Mouse (Mus musculus): ENCODE measurements around the gene Ush1g. TPM values are rescaled to one million over a fixed set of nuclear protein-coding genes. Genes with fewer than 3 reads are reported as not detected.

Ush1g gene
- polyA plus RNA-seq, 1 experiment = 0.16 TPM

DNA sequence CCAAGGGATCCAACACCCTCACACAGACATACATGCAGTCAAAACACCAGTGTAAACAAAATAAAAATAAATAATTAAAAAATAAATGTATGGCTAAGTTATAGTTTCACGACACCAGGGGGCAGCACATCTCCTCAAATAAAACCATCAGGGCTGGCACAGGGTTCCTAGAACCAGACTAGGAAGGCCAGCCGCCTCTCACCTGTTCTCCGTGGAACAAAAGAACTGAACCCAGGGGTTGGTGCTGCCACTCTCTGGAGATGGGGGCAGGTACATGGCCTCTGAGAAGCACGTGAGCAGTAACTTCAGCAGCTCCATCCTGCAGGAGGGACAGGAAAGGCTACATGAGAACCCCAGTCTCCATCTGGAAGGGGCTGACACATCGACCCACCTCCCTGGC, 36.6 kb upstream of the Ush1g start:
- H3ac ChIP-seq (ENCODE audit: control insufficient read depth, insufficient read length) = no peak overlapping the region
- no peak overlapping the region for H3K4me2 ChIP-seq (ENCODE audit: low read depth)
- H3K36me3 ChIP-seq (ENCODE audit: control insufficient read depth, insufficient read depth) = peaks cover 14% of the 10 kb centered on the region
- no peaks in the 10 kb centered on the region for H3K27me3 ChIP-seq (ENCODE audit: control insufficient read depth, insufficient read depth, insufficient read length)
- H3K4me3 ChIP-seq = no peak overlapping the region
- TF ChIP-seq MYOD1 (IDR thresholded peaks at IDR 0.05; ENCODE audit: control insufficient read depth in 1 of 3, insufficient read length in 2 of 3, low read depth in 2 of 3) (peak in 1 of 3 experiments; percentile 6), TCF12 (IDR thresholded peaks at IDR 0.05; ENCODE audit: insufficient read depth, poor library complexity, severe bottlenecking) (no peak)
- H3K79me2 ChIP-seq (ENCODE audit: control insufficient read depth, insufficient read depth) = no peaks in the 10 kb centered on the region

DNA sequence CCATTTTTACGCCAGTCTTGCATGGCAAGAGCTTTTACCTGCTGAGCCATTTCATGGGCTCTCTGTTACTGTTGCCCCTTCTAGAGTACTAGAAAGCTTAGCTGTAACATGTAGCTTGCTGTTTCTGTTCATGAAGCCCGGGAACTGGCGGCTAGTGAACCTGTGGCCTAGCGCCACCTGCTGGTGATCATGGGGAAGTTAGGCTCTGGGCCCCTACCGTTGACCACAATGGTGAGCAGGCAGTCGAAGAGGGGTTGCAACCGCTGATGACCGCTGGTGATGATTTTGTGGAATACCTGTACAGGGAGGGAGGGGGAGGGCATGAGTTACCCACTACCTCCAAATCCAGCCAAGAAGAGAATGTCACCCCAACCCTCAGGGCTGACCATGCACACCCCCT, 32.3 kb upstream of the Ush1g start:
- Histone ChIP-seq H3K79me2 (ENCODE audit: control insufficient read depth, insufficient read depth) (no peaks in the 10 kb centered on the region), H3K4me3 (no peak overlapping the region), H3K4me2 (ENCODE audit: low read depth) (no peak overlapping the region), H3K36me3 (ENCODE audit: control insufficient read depth, insufficient read depth) (peaks cover 18% of the 10 kb centered on the region), H3K27me3 (ENCODE audit: control insufficient read depth, insufficient read depth, insufficient read length) (no peaks in the 10 kb centered on the region), H3ac (ENCODE audit: control insufficient read depth, insufficient read length) (no peak overlapping the region)
- no peak for TF ChIP-seq MYOG (IDR thresholded peaks at IDR 0.05; ENCODE audit: control insufficient read depth in 1 of 3, insufficient read depth in 1 of 3, insufficient read length in 2 of 3, low read depth in 2 of 3)
- TF ChIP-seq USF1 (IDR thresholded peaks at IDR 0.05; ENCODE audit: low read depth) = no peak
- no peak for TF ChIP-seq TCF12 (IDR thresholded peaks at IDR 0.05; ENCODE audit: insufficient read depth, poor library complexity, severe bottlenecking)
- TF ChIP-seq TCF3 (IDR thresholded peaks at IDR 0.05; ENCODE audit: insufficient read length, low read depth) = no peak
- TF ChIP-seq SRF (IDR thresholded peaks at IDR 0.05; ENCODE audit: control insufficient read depth, insufficient read length, low read depth) = no peak
- no peak for TF ChIP-seq POLR2A (IDR thresholded peaks at IDR 0.05; ENCODE audit: insufficient read length, low read depth)
- no peak for TF ChIP-seq E2F4 (IDR thresholded peaks at IDR 0.05; ENCODE audit: insufficient read depth)
- TF ChIP-seq POLR2AphosphoS2 (IDR thresholded peaks at IDR 0.05; ENCODE audit: insufficient read length, low read depth) = no peak
- TF ChIP-seq MAX (IDR thresholded peaks at IDR 0.05; ENCODE audit: low read depth) = no peak
- TF ChIP-seq MYOD1 (IDR thresholded peaks at IDR 0.05; ENCODE audit: control insufficient read depth in 1 of 3, insufficient read length in 2 of 3, low read depth in 2 of 3) = no peak
- no peak for TF ChIP-seq CEBPB (IDR thresholded peaks at IDR 0.05; ENCODE audit: insufficient read depth, poor library complexity, severe bottlenecking)
- TF ChIP-seq REST (IDR thresholded peaks at IDR 0.05; ENCODE audit: insufficient read depth, insufficient read length) = no peak

DNA sequence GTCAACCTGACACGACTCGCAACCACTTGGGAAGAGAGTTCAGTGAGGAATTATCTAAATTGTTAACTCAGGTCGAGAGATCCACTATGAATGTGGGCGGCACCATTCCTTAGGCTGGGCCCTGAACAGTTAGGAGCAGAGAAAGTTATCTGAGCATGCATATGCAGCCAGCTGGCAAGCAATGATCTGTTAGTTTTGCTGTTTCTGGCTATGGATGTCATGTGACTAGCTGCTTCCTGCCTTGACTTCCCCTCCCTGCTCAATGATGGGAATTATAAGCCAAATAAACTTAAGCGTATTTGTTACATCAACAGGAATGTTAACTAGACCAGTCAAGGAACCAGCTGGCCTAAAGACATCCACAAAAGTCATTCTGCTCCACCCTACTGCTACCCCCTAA, 31.5 kb upstream of the Ush1g start:
- Histone ChIP-seq H3K36me3 (ENCODE audit: control insufficient read depth, insufficient read depth) (peaks cover 22% of the 10 kb centered on the region), H3K27me3 (ENCODE audit: control insufficient read depth, insufficient read depth, insufficient read length) (no peaks in the 10 kb centered on the region), H3K79me2 (ENCODE audit: control insufficient read depth, insufficient read depth) (no peaks in the 10 kb centered on the region), H3K4me2 (ENCODE audit: low read depth) (no peak overlapping the region), H3ac (ENCODE audit: control insufficient read depth, insufficient read length) (no peak overlapping the region), H3K4me3 (no peak overlapping the region)
- no peak for TF ChIP-seq MYOG (IDR thresholded peaks at IDR 0.05; ENCODE audit: control insufficient read depth in 1 of 3, insufficient read depth in 1 of 3, insufficient read length in 2 of 3, low read depth in 2 of 3)

DNA sequence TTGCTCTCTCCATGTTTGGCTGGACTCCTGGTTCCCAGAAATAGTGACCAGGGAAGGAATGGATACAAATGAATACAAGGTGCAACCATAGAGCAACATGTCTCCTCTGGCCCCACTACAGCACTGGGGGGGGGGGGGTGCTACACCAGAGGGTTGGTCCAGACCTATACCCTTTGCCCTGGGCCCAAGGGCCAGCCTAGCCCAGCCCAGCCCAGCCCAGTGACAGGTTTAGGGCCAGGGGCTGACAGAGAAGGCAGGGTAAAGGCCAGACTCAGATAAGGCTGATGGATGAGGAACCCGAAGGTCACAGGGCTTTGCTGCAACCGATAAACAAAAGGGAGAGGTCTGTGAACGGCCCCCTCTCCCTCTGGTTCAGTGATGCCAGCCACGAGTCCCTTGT, 28.1 kb upstream of the Ush1g start:
- Histone ChIP-seq H3K36me3 (ENCODE audit: control insufficient read depth, insufficient read depth) (peaks cover 15% of the 10 kb centered on the region), H3K27me3 (ENCODE audit: control insufficient read depth, insufficient read depth, insufficient read length) (no peaks in the 10 kb centered on the region), H3K79me2 (ENCODE audit: control insufficient read depth, insufficient read depth) (no peaks in the 10 kb centered on the region)

DNA sequence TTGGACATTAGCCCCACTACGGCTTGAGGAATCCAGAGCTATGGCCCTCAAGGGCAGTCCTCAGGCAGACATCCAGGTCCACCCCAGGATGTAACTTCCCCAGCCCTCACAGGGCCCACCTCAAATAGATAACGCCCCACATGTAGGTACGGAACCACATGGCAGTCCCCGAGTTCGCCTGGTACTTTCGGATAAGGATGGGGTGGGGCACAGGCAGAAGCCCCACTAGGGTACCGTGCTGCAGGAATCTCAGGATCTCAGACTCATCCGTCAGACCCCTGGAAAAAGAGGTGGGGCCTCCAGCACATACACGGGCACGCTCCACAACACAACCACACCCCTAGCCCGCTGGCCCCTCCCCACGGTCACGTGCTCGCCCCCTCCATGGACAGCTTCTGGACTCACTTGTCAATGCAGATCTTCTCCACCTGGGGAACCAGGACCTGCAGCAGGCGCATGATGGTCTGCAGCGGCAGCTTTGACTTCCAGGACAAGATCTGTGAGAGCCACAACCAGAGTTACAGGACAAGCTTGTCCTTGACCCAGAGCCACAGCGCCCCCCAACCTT, 26.9 kb upstream of the Ush1g start:
- Histone ChIP-seq H3K36me3 (ENCODE audit: control insufficient read depth, insufficient read depth) (peaks cover 11% of the 10 kb centered on the region), H3K4me2 (ENCODE audit: low read depth) (no peak overlapping the region), H3K4me3 (no peak overlapping the region), H3K27me3 (ENCODE audit: control insufficient read depth, insufficient read depth, insufficient read length) (peaks cover 9% of the 10 kb centered on the region), H3ac (ENCODE audit: control insufficient read depth, insufficient read length) (no peak overlapping the region), H3K79me2 (ENCODE audit: control insufficient read depth, insufficient read depth) (no peaks in the 10 kb centered on the region)
- no peak for TF ChIP-seq CEBPB (IDR thresholded peaks at IDR 0.05; ENCODE audit: insufficient read depth, poor library complexity, severe bottlenecking)
- TF ChIP-seq REST (IDR thresholded peaks at IDR 0.05; ENCODE audit: insufficient read depth, insufficient read length) = no peak
- TF ChIP-seq E2F4 (IDR thresholded peaks at IDR 0.05; ENCODE audit: insufficient read depth) = no peak
- TF ChIP-seq MYOG (IDR thresholded peaks at IDR 0.05; ENCODE audit: control insufficient read depth in 1 of 3, insufficient read depth in 1 of 3, insufficient read length in 2 of 3, low read depth in 2 of 3) = no peak
- TF ChIP-seq USF1 (IDR thresholded peaks at IDR 0.05; ENCODE audit: low read depth) = no peak
- no peak for TF ChIP-seq SRF (IDR thresholded peaks at IDR 0.05; ENCODE audit: control insufficient read depth, insufficient read length, low read depth)

More for the DNA sequence above, 28.1 kb upstream of the Ush1g start:
- no peak overlapping the region for H3ac ChIP-seq (ENCODE audit: control insufficient read depth, insufficient read length)
- TF ChIP-seq MYOD1 (IDR thresholded peaks at IDR 0.05; ENCODE audit: control insufficient read depth in 1 of 3, insufficient read length in 2 of 3, low read depth in 2 of 3) = no peak
- TF ChIP-seq MAX (IDR thresholded peaks at IDR 0.05; ENCODE audit: low read depth) = no peak
- TF ChIP-seq MYOG (IDR thresholded peaks at IDR 0.05; ENCODE audit: control insufficient read depth in 1 of 3, insufficient read depth in 1 of 3, insufficient read length in 2 of 3, low read depth in 2 of 3) = no peak
- TF ChIP-seq USF1 (IDR thresholded peaks at IDR 0.05; ENCODE audit: low read depth) = no peak
- no peak for TF ChIP-seq E2F4 (IDR thresholded peaks at IDR 0.05; ENCODE audit: insufficient read depth)
- no peak for TF ChIP-seq REST (IDR thresholded peaks at IDR 0.05; ENCODE audit: insufficient read depth, insufficient read length)
- TF ChIP-seq POLR2A (IDR thresholded peaks at IDR 0.05; ENCODE audit: insufficient read length, low read depth) = no peak
- no peak for TF ChIP-seq SRF (IDR thresholded peaks at IDR 0.05; ENCODE audit: control insufficient read depth, insufficient read length, low read depth)
- no peak for TF ChIP-seq TCF12 (IDR thresholded peaks at IDR 0.05; ENCODE audit: insufficient read depth, poor library complexity, severe bottlenecking)
- no peak for TF ChIP-seq TCF3 (IDR thresholded peaks at IDR 0.05; ENCODE audit: insufficient read length, low read depth)
- no peak for TF ChIP-seq POLR2AphosphoS2 (IDR thresholded peaks at IDR 0.05; ENCODE audit: insufficient read length, low read depth)
- TF ChIP-seq CEBPB (IDR thresholded peaks at IDR 0.05; ENCODE audit: insufficient read depth, poor library complexity, severe bottlenecking) = no peak
- H3K4me2 ChIP-seq (ENCODE audit: low read depth) = no peak overlapping the region
- H3K4me3 ChIP-seq = no peak overlapping the region
